Mouse (Mus musculus) mesoderm, embryonic 11.5 days (tissue): ENCODE data around the gene Nxn.

ENCODE experiments used
- DNase-seq: peaks from one replicate; pipeline ENCODE4 v3.0.0-alpha.2; 2012; ENCODE audit warnings: low read depth, low spot score

Nxn gene

GRCm38 (mm10) chr11:76300862-76301261 lies 98.1 kb downstream of the Nxn start:
- DNase-seq, result no peak

DNA sequence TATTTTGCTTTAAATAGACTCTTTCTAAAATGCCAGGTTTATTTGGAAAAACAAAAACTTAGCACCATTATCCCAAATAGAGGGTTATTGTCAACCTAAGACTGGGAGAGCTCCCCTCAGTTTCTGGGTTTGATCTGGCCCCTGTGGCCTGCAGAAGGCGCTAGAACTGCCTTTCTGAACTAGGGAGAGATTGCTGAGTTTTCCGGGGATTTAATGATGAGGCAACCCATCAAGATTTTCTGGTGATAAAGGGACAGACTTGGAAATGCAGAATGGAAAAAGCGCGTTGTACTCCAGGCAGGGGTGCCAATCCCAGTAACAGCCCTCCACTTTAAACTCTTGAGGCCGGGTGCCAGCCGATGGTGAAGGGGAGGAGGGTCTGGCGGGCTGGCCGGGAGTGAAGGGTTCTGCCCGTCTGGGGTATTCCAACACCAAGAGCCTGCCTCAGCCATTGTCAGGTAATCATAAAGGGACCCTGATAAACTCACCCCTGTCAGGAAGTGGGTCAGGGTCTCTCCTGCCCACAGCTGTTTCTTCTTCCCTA lies 100.4 kb downstream of the Nxn start:
- no peak for DNase-seq

DNA sequence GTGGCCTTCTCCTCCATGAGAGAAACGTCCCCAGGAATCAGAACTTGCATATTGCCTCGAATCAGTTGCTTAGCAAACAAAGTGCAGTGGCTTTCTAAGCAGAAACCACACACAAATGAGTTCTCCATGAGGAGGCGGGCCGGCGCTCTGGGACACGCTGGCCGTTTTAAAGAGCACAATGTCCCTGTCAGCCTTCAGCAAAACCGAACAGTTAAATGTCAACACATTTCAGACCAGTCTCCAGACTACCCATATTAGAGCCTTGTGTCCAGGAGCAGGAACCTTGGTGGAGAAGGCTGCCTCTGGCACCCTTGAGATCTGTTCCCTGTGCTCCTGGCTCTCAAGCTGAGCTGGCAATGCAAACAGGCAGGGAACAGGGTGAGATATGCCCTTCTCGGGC lies 101.7 kb downstream of the Nxn start:
- no peak for DNase-seq

DNA sequence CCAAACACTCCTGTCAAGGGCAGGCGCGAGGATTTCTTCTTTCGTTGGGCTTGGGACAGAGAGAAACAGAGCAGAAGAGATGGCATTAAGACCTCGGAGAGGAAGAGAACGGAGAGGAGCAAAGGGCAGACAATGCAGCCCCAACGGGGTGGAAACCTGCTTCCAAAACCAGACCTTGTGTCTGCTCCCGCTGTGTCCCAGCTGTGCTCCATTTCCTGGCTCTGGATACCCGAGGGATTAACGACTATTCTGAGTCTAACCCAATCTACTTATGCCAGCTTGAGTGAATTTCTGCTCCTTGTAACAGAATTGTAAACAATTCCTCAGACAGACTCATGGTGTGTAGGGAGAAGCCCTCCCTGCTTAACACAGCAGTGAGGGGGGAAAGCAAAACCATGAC lies 104.1 kb downstream of the Nxn start:
- no peak for DNase-seq

DNA sequence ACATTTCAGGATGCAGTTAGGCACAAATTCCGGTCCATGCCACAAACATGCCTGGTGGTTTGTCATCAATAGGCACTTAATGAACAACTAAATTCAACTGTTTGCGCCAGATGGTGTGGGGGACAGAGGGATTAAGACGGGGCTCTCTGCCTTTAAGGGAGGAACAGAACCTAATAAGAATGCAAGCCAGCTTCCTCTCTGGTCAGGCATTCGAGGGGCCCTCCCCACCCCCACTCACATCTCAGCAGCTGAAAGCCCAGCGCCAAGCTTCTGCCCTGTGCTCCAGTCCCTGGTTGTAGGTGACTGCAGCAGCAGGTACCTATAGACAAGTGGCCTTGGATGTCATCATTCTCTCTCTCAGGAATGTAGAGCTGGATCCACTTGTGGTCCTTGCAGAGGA lies 104.9 kb downstream of the Nxn start:
- no peak for DNase-seq

DNA sequence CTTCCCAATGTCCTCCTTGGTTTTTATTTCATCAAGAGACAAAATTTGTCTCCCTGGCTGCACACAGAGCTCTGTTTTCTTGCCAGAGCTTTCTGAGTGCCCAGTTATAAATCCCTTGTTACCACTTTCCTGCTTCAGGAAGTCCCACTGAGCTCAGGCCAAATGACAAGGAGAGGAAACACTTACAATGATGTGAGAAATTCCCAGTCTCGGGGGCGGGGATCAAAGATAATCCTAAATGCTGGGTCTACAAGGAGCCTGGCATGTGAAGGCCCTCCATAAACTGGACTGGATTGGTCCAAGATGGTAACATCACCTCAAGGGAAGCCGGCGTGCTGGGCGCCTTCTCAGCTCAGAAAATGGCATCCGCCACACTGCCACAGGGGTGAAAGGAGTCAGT lies 106.1 kb downstream of the Nxn start:
- DNase-seq, result no peak

DNA sequence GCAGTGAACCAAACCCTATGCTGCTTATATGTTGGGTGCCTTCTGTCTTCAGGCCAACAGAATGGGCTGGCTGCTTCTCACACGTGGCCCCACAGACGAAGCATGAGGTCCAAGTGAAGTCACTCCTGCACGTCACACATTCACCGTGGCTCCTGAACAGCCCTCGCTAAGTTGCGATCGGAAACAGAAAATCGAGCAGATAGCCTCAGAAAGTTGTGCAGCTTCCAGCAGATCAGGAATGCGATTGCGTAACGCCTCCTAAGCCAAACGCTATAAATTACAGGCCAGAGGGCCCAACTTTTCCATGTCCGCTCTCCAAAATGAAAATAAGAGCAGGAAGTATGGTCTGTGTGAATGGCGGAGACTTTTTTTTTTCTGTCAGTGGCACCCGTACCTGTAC lies 106.5 kb downstream of the Nxn start:
- no peak for DNase-seq

DNA sequence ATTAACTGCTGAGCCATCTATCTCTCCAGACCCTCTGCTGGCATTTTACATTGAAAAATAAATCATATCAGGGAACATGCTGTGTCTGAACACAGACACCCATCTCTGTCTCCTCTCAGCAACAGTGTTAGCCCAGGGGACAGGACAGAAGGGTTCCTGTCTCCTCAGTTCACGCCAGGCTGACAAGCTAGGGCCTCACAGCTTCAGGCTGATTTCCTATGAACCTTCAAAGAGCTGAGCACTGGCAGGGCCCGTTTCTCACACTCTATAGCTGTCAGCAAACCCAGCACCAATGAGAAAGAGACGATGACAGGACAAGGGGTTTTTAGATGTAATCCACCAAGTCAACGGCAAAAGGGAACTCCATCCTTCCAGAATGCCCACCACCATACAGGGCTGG lies 107.0 kb downstream of the Nxn start:
- DNase-seq, result no peak

DNA sequence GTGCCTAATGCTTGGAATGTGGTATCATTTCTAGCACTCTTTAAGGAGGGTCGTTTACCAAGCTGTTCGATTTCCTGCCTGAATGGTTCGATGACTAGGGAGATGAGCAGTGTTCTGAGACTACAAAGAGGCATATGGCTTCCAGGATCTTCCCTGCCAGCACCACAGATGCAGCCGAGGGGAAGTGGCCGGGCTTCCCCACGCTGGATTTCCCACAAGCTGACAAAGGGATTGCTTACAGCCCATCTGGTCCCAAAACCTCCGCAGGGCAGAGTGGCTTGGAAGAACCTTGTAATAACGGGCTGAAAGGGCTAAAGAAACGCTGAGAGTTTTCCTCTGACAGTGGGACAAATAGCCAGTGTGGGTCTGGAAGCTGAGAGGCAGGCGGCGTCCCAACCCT lies 108.6 kb downstream of the Nxn start:
- DNase-seq, result peak; percentile 71

DNA sequence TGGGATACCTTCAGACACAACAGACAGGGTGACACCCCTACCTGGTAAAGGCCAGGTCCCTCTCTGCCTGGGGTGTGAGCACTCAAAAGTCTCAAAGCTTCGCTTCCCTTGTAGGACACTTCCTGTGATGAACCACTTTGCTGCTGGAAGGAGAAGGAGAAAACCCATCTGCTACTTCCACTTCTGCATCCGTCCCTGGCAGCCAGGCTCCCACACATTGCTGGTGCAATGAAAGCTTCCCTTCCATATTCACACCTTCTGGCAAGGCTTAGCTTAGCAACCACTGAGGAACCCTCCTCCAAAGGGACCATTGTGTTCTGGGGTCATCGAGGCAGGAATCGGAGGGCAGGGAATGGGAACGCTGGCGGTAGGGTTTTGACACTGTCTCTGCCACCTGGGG lies 110.3 kb downstream of the Nxn start:
- no peak for DNase-seq

DNA sequence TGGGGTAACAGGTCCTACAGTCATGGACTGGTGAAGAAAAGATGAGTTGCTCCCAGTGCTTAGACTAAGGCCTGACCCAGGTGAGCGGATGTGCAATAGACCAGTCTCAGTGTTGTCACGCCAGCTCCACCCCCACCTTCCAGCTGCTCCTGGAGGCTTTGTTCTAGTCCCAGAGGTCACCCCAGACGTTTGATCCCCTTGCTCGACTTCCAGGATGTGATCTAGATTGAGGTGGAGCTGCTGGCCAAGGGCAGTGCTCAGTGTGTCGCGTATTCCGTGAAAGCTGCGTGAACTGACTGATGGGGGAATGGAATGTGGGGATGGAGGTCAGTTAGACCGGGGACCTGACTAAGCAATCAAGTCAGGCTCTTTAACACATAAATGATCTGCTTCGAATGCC lies 111.6 kb downstream of the Nxn start:
- DNase-seq, result no peak

GRCm38 (mm10) chr11:76286534-76287126 lies 112.3 kb downstream of the Nxn start:
- DNase-seq, result no peak

DNA sequence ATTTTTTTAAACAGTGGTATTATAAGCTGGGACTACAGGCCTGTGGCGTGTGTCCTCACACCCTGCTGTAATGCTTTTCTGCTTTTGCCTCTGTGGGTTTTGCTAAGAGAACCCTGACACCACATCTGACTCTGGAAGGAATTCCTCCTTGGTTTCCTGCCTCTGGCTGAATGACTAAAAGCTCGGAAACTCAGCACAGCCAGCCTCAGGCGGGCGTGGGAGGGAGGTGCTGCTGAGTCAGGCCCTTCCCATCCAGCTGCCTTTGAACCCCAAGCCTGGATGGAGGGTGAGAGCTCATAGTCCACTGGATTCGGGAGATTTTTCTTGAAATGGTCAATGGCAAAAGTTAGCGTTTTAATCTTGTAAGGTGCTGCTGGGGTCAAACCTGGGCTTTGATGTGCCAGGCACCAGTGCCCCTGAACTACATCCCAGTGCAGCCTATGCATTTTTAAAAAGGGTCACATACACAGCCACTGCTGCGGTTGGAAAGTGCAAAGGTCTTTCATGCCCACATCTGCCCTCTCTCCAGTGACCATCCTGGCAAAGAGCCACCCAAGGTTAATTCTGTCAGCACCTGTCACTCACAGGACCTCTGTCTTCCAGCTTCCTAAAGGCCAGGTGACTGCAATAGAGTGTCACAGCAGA lies 113.4 kb downstream of the Nxn start:
- no peak for DNase-seq

- no peak for DNase-seq
Measured at GRCm38 (mm10) chr11:76283841-76284240, 115.1 kb downstream of the Nxn start.

GRCm38 (mm10) chr11:76279971-76280370 lies 119.0 kb downstream of the Nxn start:
- DNase-seq, result no peak

- no peak for DNase-seq
Measured at GRCm38 (mm10) chr11:76278960-76279852, 119.7 kb downstream of the Nxn start.

- DNase-seq, result no peak
Measured at GRCm38 (mm10) chr11:76272440-76272839, 126.5 kb downstream of the Nxn start.

GRCm38 (mm10) chr11:76268521-76269065 lies 130.3 kb downstream of the Nxn start:
- DNase-seq, result no peak

DNA sequence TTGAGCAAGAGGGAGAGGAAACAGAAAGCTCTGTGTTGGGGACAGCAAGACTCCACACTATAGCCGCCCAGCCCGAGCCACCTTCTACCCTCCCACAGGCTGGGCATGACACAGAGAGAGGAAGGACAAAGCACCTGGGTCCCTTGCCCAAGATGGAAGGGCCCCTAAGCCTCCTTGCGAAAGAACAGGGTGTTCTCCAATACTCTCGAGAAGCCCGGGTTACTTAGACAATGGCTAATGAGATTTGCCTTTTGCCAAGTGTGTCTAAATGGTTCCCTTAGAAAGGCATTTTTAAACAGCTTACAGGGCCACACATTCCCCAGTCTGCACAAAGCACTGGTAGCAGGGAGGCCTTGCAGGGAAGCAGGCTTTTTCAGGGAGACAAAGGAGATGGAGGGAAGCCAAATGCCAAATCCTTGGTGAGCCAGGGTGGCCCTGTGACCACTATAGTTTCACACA lies 130.9 kb downstream of the Nxn start:
- no peak for DNase-seq

DNA sequence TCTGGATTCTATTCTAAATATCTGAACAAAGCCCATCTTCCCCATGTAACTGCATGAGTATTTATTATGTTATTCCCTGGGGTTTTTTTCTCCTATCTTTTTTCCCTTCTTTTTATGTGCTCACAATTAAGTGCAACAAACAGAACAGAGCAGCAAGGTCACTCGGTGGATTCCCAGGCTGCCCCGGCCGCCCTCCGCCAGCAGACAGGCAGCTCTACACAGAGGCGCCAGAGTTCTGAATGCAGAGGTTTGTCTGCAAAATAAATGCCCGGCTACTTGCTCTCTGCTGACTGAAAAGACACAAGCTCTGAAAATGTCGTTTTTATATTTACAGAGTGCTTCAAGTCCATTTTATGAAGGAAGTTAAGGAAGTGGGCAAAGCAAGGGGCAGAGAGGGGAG lies 131.4 kb downstream of the Nxn start:
- no peak for DNase-seq

DNA sequence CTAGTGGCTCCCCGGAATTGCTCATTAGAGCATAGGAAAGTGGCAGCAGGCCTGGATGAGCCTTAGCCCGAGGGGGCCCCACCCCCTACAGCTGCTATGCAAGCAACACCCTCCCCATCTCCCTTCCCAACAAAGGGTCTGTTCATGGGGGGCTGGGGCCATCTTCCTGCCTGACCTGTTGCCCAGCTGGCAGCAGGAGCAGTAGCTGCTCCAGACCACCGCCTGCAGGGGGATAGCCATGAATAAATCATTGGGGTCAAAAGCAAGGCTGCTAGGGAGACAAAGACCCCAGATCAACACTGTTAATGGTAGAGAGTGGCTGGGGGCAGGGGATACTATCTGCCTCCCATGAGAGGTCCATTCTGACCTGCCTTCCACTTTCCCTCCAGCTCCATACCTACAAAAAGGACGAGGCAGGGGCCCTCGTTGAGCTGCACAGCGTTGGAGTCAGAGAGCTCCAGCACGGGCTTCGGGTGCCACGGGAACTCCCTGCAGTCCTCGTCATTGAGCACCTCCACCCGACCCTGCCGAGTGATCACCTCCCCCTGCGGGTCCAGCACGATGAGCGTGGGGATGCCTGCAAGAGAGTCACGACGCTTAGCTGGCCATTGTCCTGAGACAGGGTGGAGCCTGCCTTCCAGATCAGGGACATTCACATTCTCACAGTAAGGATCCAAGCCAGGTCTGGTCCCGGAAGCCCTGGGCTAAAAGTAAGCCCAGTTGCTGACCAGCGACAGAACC lies 136.2 kb downstream of the Nxn start:
- peak; percentile 78 for DNase-seq
